Mouse (Mus musculus) urinary bladder, adult 18-20 months (tissue): ENCODE measurements around the gene Tenm2.

Experiments
- DNase-seq, 2 experiments: peaks; one replicate each; pipeline ENCODE4 v3.0.0; 2022; ENCODE audit warnings: low spot score in 2 of 2, mixed read lengths in 2 of 2

The Tenm2 gene

GRCm38 (mm10) chr11:36123275-36123674, 1112.5 kb downstream of the Tenm2 start:
- no peak for DNase-seq

DNA sequence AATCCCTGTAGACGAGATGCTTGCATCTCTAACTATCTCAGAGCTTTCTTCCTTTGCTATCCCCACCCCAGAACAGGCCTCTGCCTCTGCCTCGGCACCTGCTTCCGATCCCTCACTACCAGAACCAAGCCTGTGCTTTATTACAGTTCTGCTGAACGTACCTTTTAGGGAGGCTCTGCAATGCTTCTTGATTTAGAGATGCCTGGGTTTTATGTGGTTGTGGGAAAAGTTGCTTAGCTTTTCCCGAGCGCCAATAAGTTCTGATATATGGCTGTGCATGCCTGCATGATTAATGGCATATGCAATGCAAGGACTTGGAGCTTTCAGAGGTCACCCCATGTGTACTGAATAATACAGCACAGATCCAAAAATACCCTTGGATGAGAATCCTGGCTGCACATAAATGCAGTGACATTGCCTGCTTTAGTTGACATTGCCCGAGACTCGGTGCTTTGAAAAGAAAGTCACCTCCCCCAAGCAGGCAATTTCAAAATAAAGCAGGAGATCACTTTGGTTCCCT, 1114.3 kb downstream of the Tenm2 start:
- no peak for DNase-seq

DNA sequence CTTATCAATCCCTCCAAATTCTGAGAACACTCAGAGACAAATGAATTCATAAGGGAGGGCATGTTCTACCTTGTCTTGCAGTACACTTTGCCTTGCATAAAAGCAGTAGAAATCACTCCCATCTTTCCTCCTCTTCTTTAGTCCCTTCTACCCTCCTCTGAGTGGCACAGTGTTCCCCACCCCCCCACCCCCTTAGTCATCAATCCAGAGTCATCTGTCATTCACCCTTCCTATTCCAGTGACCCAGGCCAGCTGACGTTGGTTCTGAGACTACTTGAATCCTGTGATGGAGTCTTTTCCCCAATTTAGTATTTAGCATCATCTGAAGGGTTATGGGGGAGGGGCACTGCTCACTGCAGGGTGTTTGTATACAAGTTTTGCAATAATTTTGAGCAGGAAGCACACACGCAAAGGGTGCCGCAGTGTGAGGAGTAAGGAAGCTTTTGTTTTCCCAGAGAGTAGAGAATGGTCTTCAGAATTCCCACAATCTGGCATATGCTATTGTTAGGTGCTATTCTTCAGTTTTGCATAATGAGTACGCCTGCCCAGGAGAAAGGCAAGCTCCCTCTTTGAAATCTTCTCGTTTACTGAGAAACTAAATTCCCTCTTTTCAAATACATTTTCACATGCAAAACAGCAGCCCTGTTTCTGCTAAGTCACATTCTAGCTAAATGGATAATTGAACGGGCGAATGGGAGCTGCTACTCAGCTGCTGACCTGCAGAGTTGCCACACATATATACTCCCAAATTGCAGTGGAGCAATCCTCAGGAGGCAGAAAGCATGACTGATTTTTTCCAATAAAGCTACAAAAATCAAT, 1115.0 kb downstream of the Tenm2 start:
- DNase-seq: no peak

DNA sequence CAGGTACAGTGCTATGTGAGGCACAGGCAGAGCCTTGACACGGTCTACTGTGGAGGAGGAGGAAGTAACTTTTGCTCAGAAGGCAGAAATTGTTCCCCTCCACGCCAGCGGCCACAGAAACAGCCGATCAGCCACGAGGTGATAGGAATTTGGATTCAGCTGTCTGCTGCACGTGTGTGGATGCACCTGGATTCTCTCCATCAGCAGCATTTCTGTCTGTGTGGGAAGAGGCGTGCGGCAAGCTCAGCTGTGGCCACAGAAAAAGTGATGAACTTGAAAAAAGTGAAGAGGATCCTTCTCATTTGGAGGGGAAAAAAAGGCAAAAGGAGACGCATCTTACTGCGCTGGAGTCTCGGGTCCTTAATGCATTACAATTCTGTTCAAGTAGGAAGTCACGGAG, 1122.4 kb downstream of the Tenm2 start:
- DNase-seq: no peak

DNA sequence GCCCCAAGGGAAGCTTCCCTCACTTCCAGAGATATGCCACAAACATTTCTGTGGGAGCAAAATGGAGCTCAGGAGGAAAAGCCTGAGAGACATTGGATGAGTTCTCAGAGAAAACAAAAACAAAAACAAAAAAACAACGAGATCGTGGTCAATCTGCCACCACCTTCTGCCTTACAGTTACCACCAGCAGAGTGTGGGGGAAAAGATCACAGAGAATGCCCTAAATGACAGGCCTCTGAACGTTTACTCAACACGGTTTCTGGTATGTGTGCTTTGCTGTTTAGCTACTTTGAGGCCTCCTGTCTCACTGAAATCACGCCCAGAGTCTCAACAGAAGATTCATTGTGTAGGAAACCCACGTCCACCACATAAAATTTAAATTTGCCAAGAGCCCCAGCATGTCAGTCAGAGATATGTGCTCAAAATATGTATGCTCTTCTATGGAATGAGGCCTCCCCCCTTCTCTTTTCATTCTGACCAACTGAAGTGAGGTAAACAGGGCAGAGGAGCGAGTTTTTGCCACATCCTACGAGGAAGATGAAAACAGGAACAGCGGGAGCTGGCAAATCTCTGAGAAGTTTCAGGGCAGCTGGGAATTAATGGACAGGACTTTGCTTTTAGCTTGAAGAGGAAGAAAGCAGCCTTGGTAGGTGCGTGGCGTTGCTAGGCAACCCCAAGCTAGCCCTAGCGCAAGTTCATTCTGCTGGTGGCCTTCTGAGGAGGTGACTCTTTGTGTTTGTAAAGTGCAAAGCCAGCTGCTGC, 1126.6 kb downstream of the Tenm2 start:
- no peak for DNase-seq

GRCm38 (mm10) chr11:36107840-36108239, 1127.9 kb downstream of the Tenm2 start:
- DNase-seq: no peak

DNA sequence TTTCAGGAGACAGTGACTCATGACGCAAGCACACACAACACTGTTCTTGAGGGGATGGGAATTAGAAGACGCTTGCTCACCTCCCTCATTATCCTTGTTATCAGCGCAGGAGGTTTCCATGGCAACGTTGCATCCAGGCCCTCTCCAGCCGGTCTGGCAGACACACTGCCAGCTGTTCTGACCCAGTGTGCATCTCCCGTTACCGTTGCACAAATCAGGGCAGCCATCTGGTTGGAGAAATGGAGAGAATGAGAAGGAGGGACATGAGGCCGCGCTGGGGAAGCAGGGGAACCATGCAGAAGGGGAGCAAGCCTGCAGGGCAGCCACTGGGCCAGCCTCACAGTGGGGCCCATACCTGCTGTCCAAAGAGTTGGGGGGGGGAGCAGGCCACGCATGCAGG, 1129.1 kb downstream of the Tenm2 start:
- no peak for DNase-seq

DNA sequence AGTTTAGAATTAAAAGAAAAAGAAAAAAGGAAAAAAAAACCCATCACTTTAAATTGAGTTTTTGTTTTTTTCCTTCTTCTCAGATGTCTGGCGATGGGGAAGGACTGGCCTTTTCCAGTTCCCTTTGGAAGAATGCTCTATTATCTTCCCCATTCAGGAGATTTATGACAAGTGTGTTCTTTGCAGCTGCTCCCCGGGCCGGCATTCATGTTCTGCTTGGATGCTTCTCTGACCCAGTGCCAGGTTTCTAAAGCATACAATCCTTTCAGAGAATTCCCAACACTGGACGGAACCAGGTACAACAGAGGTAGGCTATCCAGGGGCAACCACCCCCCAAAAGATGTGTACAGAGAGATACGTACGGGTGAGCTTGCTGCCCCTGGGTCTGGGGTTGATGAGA, 1132.2 kb downstream of the Tenm2 start:
- DNase-seq: no peak

- no peak for DNase-seq
Observed at GRCm38 (mm10) chr11:36096219-36096618, 1139.5 kb downstream of the Tenm2 start.

GRCm38 (mm10) chr11:36090210-36090609, 1145.6 kb downstream of the Tenm2 start:
- no peak for DNase-seq

GRCm38 (mm10) chr11:36081399-36082053, 1154.2 kb downstream of the Tenm2 start:
- no peak for DNase-seq

DNA sequence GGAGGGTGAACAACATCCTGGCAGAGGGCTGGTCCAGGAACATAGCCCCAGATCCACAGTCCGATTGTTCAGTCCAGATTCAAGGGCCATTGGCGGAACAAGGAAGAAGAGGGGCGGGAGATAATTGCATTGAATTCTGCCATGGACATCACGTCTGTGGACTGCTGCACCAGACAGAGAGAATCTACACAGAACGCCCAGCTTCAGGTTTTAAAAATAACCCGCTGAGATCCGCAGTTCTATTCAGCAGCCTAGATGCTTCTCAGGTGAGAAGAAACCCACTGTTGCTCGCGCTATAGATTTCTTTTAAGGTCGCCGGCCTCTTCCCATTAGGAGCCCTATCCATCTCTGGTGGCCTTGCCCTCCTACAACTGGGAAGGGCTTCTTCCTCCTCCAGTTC, 1155.0 kb downstream of the Tenm2 start:
- no peak for DNase-seq

GRCm38 (mm10) chr11:36078391-36078790, 1157.4 kb downstream of the Tenm2 start:
- no peak for DNase-seq

- DNase-seq: no peak
Observed at GRCm38 (mm10) chr11:36074015-36074567, 1161.7 kb downstream of the Tenm2 start.

GRCm38 (mm10) chr11:36073074-36073818, 1162.5 kb downstream of the Tenm2 start:
- DNase-seq: no peak

DNA sequence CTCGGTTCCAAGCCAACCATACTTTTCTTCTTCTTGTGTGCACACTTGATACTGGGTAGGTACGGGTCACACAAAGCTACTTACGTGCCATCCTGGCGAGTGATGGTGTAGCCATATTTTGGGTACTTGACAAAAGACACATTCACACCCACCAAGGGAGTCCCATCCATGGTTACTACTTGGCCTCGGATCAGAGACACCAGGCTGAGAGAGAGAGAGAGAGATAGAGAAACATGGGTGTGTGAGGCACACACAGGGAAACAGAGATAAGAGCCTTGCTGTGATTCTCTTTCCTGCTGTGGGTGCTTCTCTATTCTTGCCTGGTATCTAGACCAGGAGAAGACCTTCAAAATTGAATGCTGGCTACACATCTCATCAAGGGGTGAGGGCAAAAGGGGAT, 1163.1 kb downstream of the Tenm2 start:
- DNase-seq: no peak

DNA sequence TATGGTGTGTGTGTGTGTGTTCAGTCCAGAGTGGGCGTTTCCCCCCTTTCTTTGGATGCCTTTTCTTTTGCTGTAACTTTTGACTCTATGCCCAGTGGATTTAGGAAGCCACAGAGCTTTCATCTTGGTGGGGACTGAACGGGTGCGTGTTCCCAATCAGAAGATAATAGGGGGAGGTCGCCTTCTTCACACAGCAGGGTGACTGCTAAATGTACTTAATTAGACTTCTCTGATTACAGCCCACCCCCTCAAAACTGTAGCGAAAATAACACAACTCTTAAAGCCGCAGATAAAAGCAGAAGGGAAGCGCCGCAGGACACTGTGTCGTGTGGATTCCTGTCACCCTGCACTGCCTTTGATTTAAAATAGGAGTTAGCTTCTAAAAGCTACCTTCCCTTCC, 1163.7 kb downstream of the Tenm2 start:
- DNase-seq: no peak

DNA sequence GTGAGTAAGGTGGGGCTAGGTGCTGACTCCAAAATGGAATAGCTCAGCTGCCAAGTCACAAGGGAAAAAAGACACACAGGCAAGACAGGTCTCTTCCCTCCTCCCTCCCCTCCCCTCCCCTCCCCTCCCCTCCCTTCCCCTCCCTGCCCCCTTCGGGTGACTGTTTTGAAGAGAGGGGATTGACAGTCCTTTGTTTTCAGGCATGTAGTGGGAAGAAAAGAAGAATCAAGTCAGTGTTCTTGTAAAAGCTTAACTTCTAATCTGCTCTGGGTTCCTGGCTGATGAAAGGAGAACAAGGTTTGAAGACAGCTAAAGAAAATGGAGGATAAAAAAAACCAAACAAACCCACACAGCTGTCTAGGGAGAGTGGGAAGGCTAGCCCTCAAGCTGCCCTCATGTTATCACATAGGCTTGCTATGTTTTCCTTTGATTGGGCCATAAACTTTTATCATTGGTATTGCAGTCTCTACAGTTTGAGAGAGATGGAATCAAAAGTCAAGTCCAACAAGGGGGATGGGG, 1176.4 kb downstream of the Tenm2 start:
- DNase-seq: no peak

GRCm38 (mm10) chr11:36056525-36056924, 1179.2 kb downstream of the Tenm2 start:
- no peak for DNase-seq

DNA sequence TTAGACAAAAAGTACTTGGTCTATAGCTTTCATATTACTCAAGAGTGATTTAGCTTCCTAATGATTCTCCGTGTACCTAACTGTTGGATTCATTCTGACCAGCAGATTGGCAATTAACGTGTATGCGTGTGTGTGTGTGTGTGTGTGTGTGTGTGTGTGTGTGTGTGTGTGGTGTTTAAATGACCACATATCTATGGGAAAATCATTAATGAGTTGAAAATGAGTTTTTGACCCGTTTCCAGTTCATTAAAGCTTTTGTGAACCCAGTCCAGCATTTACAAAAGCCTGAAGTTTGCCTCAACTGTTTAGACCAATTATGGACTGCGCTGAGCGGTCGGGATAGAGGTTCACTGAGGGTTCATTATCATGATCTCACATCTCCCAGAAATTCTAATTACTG, 1181.4 kb downstream of the Tenm2 start:
- no peak for DNase-seq

DNA sequence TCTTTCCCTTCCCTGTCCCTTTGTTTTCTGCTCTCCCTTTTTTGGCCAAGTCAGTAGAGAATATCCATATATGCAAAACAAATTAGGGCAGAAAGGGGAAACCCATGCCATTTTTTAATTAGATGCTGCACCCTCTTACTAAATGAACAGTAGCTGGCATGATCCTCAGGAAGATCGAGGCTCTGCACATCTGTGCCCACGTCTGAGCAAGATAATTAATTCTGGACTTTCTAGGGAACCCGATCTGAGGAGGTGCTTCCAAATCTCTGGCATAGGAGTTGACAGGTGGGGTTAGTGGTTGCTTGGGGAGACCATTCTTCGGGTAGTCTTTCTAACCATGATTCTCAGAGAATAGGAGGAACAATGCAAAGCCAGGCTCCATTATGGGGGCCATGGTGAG, 1182.3 kb downstream of the Tenm2 start:
- no peak for DNase-seq
